Mouse (Mus musculus) MEL (cell line): ENCODE data around the gene Tmem179b. TPM values are rescaled to one million over a fixed set of nuclear protein-coding genes. Genes with fewer than 3 reads are reported as not detected.

Experiments
- DNase-seq: peaks from one replicate; pipeline ENCODE4 v3.0.0; 2011; ENCODE audit warnings: low read depth, low spot score
- H3K27ac ChIP-seq: 2 replicates; pipeline ENCODE4 v1.5.1; 2012; ENCODE audit warnings: low read depth, mild to moderate bottlenecking, control low read depth, low read length, moderate library complexity; ENCODE audit not compliant: control insufficient read depth
- H3K27me3 ChIP-seq, 2 experiments: fragments of 150-350 bp in 1 of 2; sonication (generic) in 1 of 2; 2 replicates each; pipeline ENCODE4 v1.6.1; 2012; ENCODE audit warnings: low read length in 2 of 2, mild to moderate bottlenecking in 2 of 2, improper control_type of control experiment in 1 of 2, moderate library complexity in 1 of 2; ENCODE audit not compliant: insufficient read depth in 2 of 2, control insufficient read depth in 1 of 2
- H3K36me3 ChIP-seq, 2 experiments: 2 replicates each; pipeline ENCODE4 v1.6.1; 2012 to 2014; ENCODE audit warnings: low read length in 2 of 2, improper control_type of control experiment in 1 of 2, inconsistent platforms in 1 of 2, mild to moderate bottlenecking in 1 of 2; ENCODE audit not compliant: insufficient read depth in 2 of 2, control insufficient read depth in 1 of 2
- H3K4me1 ChIP-seq, 2 experiments: fragments of 150-350 bp in 1 of 2; sonication (generic) in 1 of 2; 2 replicates each; pipeline ENCODE4 v1.6.1; 2012; ENCODE audit warnings: low read length in 2 of 2, improper control_type of control experiment in 1 of 2, mild to moderate bottlenecking in 1 of 2; ENCODE audit not compliant: insufficient read depth in 2 of 2, control insufficient read depth in 1 of 2
- H3K4me3 ChIP-seq, 2 experiments: fragments of 150-350 bp in 1 of 2; sonication (generic) in 1 of 2; 2 replicates each; pipeline ENCODE4 v1.5.1; 2012; ENCODE audit warnings: low read depth in 2 of 2, low read length in 2 of 2, mild to moderate bottlenecking in 2 of 2, moderate library complexity in 2 of 2, control low read depth in 1 of 2, improper control_type of control experiment in 1 of 2; ENCODE audit not compliant: control insufficient read depth in 1 of 2, insufficient read depth in 1 of 2
- H3K79me2 ChIP-seq: 2 replicates; pipeline ENCODE4 v1.6.1; 2012; ENCODE audit warnings: mild to moderate bottlenecking, low read length, moderate library complexity; ENCODE audit not compliant: control insufficient read depth, poor library complexity, insufficient read depth
- H3K9ac ChIP-seq: 2 replicates; pipeline ENCODE4 v1.6.1; 2012; ENCODE audit warnings: low read depth, mild to moderate bottlenecking, control low read depth, low read length, moderate library complexity; ENCODE audit not compliant: control insufficient read depth, poor library complexity, severe bottlenecking
- H3K9me3 ChIP-seq: fragments of 150-350 bp; sonication (generic); replicated peaks from 2 replicates; pipeline ENCODE4 v1.6.1; 2012; ENCODE audit warnings: mild to moderate bottlenecking, low read length, improper control_type of control experiment, moderate library complexity; ENCODE audit not compliant: insufficient read depth
- BHLHE40 ChIP-seq: IDR thresholded peaks from 2 replicates; pipeline ENCODE4 v1.6.1; 2012; ENCODE audit warnings: low read depth, mild to moderate bottlenecking, inconsistent platforms, low read length, improper control_type of control experiment, borderline replicate concordance
- CHD1 ChIP-seq: IDR thresholded peaks from 2 replicates; pipeline ENCODE4 v1.6.1; 2012; ENCODE audit warnings: low read depth, mild to moderate bottlenecking, inconsistent platforms, low read length, improper control_type of control experiment
- CHD2 ChIP-seq: IDR thresholded peaks from 2 replicates; pipeline ENCODE4 v1.6.1; 2011; ENCODE audit warnings: low read length, improper control_type of control experiment
- CTCF ChIP-seq, 3 experiments: IDR thresholded peaks in 2 of 3; conservative IDR thresholded peaks in 1 of 3; 2 replicates each; pipeline ENCODE4 v1.5.1; 2011 to 2012; ENCODE audit warnings: low read length in 3 of 3, low read depth in 2 of 3, mild to moderate bottlenecking in 2 of 3, improper control_type of control experiment in 1 of 3, inconsistent platforms in 1 of 3, mixed read lengths in 1 of 3, moderate library complexity in 1 of 3; ENCODE audit not compliant: control insufficient read depth in 1 of 3, insufficient read depth in 1 of 3, poor library complexity in 1 of 3, severe bottlenecking in 1 of 3
- ELF1 ChIP-seq: IDR thresholded peaks from 2 replicates; pipeline ENCODE4 v1.6.1; 2014; ENCODE audit warnings: low read depth, mild to moderate bottlenecking, inconsistent platforms, low read length, improper control_type of control experiment, moderate library complexity
- EP300 ChIP-seq, 2 experiments: IDR thresholded peaks; 2 replicates each; pipeline ENCODE4 v1.6.1; 2011; ENCODE audit warnings: improper control_type of control experiment in 2 of 2, low read length in 2 of 2, low read depth in 1 of 2, mild to moderate bottlenecking in 1 of 2
- ETS1 ChIP-seq: IDR thresholded peaks from 2 replicates; pipeline ENCODE4 v1.6.1; 2012; ENCODE audit warnings: low read depth, mild to moderate bottlenecking, inconsistent platforms, low read length, improper control_type of control experiment, moderate library complexity
- GABPA ChIP-seq: IDR thresholded peaks from 2 replicates; pipeline ENCODE4 v1.6.1; 2012; ENCODE audit warnings: low read depth, mild to moderate bottlenecking, inconsistent platforms, low read length, improper control_type of control experiment, moderate library complexity
- HCFC1 ChIP-seq: IDR thresholded peaks from 2 replicates; pipeline ENCODE4 v1.6.1; 2012; ENCODE audit warnings: low read depth, mild to moderate bottlenecking, inconsistent platforms, low read length, improper control_type of control experiment, moderate library complexity
- MAFK ChIP-seq: IDR thresholded peaks from 2 replicates; pipeline ENCODE4 v1.6.1; 2011; ENCODE audit warnings: low read depth, mild to moderate bottlenecking, low read length, improper control_type of control experiment, borderline replicate concordance
- MAZ ChIP-seq: IDR thresholded peaks from 2 replicates; pipeline ENCODE4 v1.6.1; 2012; ENCODE audit warnings: low read depth, mild to moderate bottlenecking, inconsistent platforms, low read length, improper control_type of control experiment
- NRF1 ChIP-seq: IDR thresholded peaks from 2 replicates; pipeline ENCODE4 v1.6.1; 2014; ENCODE audit warnings: low read depth, mild to moderate bottlenecking, inconsistent platforms, low read length, improper control_type of control experiment, moderate library complexity; ENCODE audit not compliant: poor library complexity, insufficient read depth, severe bottlenecking
- POLR2AphosphoS5 ChIP-seq: IDR thresholded peaks from 2 replicates; pipeline ENCODE4 v1.6.1; 2012; ENCODE audit warnings: low read depth, borderline replicate concordance, mild to moderate bottlenecking, inconsistent platforms, low read length, moderate library complexity, mixed read lengths
- RCOR1 ChIP-seq: IDR thresholded peaks from 2 replicates; pipeline ENCODE4 v1.6.1; 2012; ENCODE audit warnings: low read depth, mild to moderate bottlenecking, inconsistent platforms, low read length, improper control_type of control experiment
- SIN3A ChIP-seq: IDR thresholded peaks from 2 replicates; pipeline ENCODE4 v1.6.1; 2012; ENCODE audit warnings: low read length, improper control_type of control experiment, inconsistent platforms
- TBP ChIP-seq: IDR thresholded peaks from 2 replicates; pipeline ENCODE4 v1.8.0; 2011; ENCODE audit warnings: low read depth, low read length, improper control_type of control experiment
- UBTF ChIP-seq: IDR thresholded peaks from 2 replicates; pipeline ENCODE4 v1.6.1; 2012; ENCODE audit warnings: low read depth, mild to moderate bottlenecking, inconsistent platforms, low read length, improper control_type of control experiment, moderate library complexity, borderline replicate concordance; ENCODE audit not compliant: insufficient read depth
- USF1 ChIP-seq: IDR thresholded peaks from 2 replicates; pipeline ENCODE4 v1.6.1; 2014; ENCODE audit warnings: low read depth, mild to moderate bottlenecking, inconsistent platforms, low read length, improper control_type of control experiment, moderate library complexity
- USF2 ChIP-seq, 2 experiments: IDR thresholded peaks; 2 replicates each; pipeline ENCODE4 v1.6.1; 2011 to 2012; ENCODE audit warnings: improper control_type of control experiment in 2 of 2, low read length in 2 of 2, borderline replicate concordance in 1 of 2, inconsistent platforms in 1 of 2, low read depth in 1 of 2, mild to moderate bottlenecking in 1 of 2; ENCODE audit not compliant: insufficient read depth in 1 of 2
- ZKSCAN1 ChIP-seq: IDR thresholded peaks from 2 replicates; pipeline ENCODE4 v1.6.1; 2012; ENCODE audit warnings: low read depth, mild to moderate bottlenecking, inconsistent platforms, low read length, improper control_type of control experiment, moderate library complexity
- polyA plus RNA-seq, 2 experiments: library from polyadenylated mRNA; stranded (reverse) in 1 of 2; unstranded in 1 of 2; fragments of >175 nt in 1 of 2; fragments of >200 nt in 1 of 2; gene quantifications; 2 replicates each; pipeline versions ENCODE4 v1.2.1 to v1.2.4; 2012; ENCODE audit warnings: low replicate concordance in 2 of 2, low read depth in 1 of 2; ENCODE audit not compliant: insufficient read length in 2 of 2, insufficient read depth in 1 of 2, missing spikeins in 1 of 2
- total RNA-seq: library from RNA; depleted of rRNA; stranded (reverse); fragments of 300-350 nt; gene quantifications from 2 replicates; pipeline ENCODE4 v1.2.3, GENCODE M21; 2012

Gene Tmem179b
- total and polyA plus RNA-seq, 3 experiments = 60.0 to 101 TPM; not detected in 1

GRCm38 (mm10) chr19:8815812-8816211 lies 41.5 kb upstream of the Tmem179b start:
- DNase-seq = no peak
- Histone ChIP-seq H3K27me3 (no peaks in the 10 kb centered on the region), H3K79me2 (peaks cover 27% of the 10 kb centered on the region), H3K4me3 (no peak overlapping the region), H3K36me3 (peaks cover 16% of the 10 kb centered on the region in 2 experiments; a peak in 3 of 4 replicates), H3K9me3 (no peaks in the 10 kb centered on the region), H3K9ac (no peak overlapping the region), H3K27ac (no peak overlapping the region), H3K4me1 (peaks cover 3 to 11% of the 10 kb centered on the region in 2 experiments; a peak in 3 of 4 replicates)
- no peak for TF ChIP-seq USF1
- TF ChIP-seq SIN3A = no peak
- no peak for TF ChIP-seq UBTF
- TF ChIP-seq BHLHE40 = no peak
- no peak for TF ChIP-seq HCFC1
- no peak for TF ChIP-seq NRF1
- TF ChIP-seq CTCF (IDR thresholded peaks at IDR 0.05 in 2 of 3, conservative IDR thresholded peaks at IDR 0.05 in 1 of 3; ENCODE audit: control insufficient read depth in 1 of 3, insufficient read depth in 1 of 3, low read depth in 2 of 3, low read length in 3 of 3, poor library complexity in 1 of 3, severe bottlenecking in 1 of 3) = no peak
- no peak for TF ChIP-seq POLR2AphosphoS5
- no peak for TF ChIP-seq CHD2
- no peak for TF ChIP-seq USF2 (IDR thresholded peaks at IDR 0.05; ENCODE audit: borderline replicate concordance in 1 of 2, insufficient read depth in 1 of 2, low read depth in 1 of 2, low read length in 2 of 2)
- TF ChIP-seq ZKSCAN1 = no peak
- no peak for TF ChIP-seq RCOR1
- no peak for TF ChIP-seq TBP
- TF ChIP-seq ETS1 = no peak
- TF ChIP-seq MAFK = no peak
- no peak for TF ChIP-seq CHD1
- TF ChIP-seq GABPA = no peak
- no peak for TF ChIP-seq MAZ
- no peak for TF ChIP-seq ELF1

DNA sequence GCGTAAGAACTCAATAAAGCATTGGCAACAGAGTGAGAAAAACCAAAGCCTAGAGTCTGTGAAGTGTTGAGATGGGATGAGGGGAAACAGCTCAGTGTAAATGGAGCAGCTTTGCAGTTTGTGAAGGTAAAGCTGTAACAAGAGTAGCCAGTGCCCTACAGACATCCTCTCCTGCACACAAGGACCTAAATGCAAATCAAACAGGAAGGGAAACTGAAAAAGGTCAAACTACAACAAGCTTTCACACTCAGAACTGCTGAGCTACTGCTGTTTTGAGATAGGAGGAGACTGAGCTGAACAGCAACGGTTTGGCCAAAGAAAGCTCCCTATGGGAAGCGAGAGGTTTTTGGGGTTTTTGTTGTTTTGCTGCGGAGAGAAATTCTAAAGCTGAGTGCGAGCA lies 32.5 kb upstream of the Tmem179b start:
- no peak for DNase-seq
- Histone ChIP-seq H3K36me3 (peaks cover 0 to 13% of the 10 kb centered on the region in 2 experiments; a peak in 2 of 4 replicates), H3K9ac (no peak overlapping the region), H3K9me3 (no peaks in the 10 kb centered on the region), H3K79me2 (peaks cover 1% of the 10 kb centered on the region), H3K27ac (no peak overlapping the region), H3K4me1 (peaks cover under 1 to 15% of the 10 kb centered on the region in 2 experiments; a peak in 2 of 4 replicates), H3K27me3 (no peaks in the 10 kb centered on the region), H3K4me3 (no peak overlapping the region)
- no peak for TF ChIP-seq EP300 (IDR thresholded peaks at IDR 0.05; ENCODE audit: low read depth in 1 of 2, low read length in 2 of 2)
- TF ChIP-seq CHD1 = no peak
